Mouse (Mus musculus) intestine, embryonic 16.5 days (tissue): ENCODE results near the gene Banp. TPM values are rescaled to one million over a fixed set of nuclear protein-coding genes. Genes with fewer than 3 reads are reported as not detected.

Experiments
- ATAC-seq: fragments of 200-750 bp; cut with Nextera tagmentation; 2 replicates; pipeline ENCODE4 v1.8.0; 2017; ENCODE audit warnings: moderate TSS enrichment, moderate library complexity
- H3K27ac ChIP-seq: fragments of 300-500 bp; sonication (generic); 2 replicates; pipeline ENCODE4 v1.5.1; 2014; ENCODE audit warnings: mild to moderate bottlenecking, low read length
- H3K27me3 ChIP-seq: fragments of 300-500 bp; sonication (generic); replicated peaks from 2 replicates; pipeline ENCODE4 v1.6.1; 2014; ENCODE audit warnings: low read length, control low read depth, mixed read lengths; ENCODE audit not compliant: control insufficient read depth, insufficient read depth
- H3K36me3 ChIP-seq: fragments of 300-500 bp; sonication (generic); 2 replicates; pipeline ENCODE4 v1.6.1; 2014; ENCODE audit warnings: low read length, control low read depth; ENCODE audit not compliant: control insufficient read depth, insufficient read depth
- H3K4me1 ChIP-seq: fragments of 300-500 bp; sonication (generic); 2 replicates; pipeline ENCODE4 v1.6.1; 2014; ENCODE audit warnings: low read length, control low read depth, mixed read lengths; ENCODE audit not compliant: control insufficient read depth, insufficient read depth
- H3K4me2 ChIP-seq: fragments of 300-500 bp; sonication (generic); 2 replicates; pipeline ENCODE4 v1.6.1; 2014; ENCODE audit warnings: low read depth, low read length, control low read depth
- H3K4me3 ChIP-seq: fragments of 300-500 bp; sonication (generic); 2 replicates; pipeline ENCODE4 v1.5.1; 2014; ENCODE audit warnings: mild to moderate bottlenecking, low read length
- H3K9ac ChIP-seq: fragments of 300-500 bp; sonication (generic); 2 replicates; pipeline ENCODE4 v1.6.1; 2014; ENCODE audit warnings: low read depth, low read length
- H3K9me3 ChIP-seq: fragments of 300-500 bp; sonication (generic); 2 replicates; pipeline ENCODE4 v1.6.1; 2016; ENCODE audit warnings: low read length, control low read depth; ENCODE audit not compliant: control insufficient read depth
- WGBS: fragments of 180-500 bp; shearing (Covaris S2); extraction: QIAGEN DNeasy Blood & Tissue Kit; methylation state at CpG from one replicate; pipeline ENCODE4 v1.1.7; 2014; 5-methylcytosine and 5-hydroxymethylcytosine counted together
- polyA plus RNA-seq: library from polyadenylated mRNA; unstranded; fragments of >200 nt; fragmentation: Nextera tagmentation; extraction: Ambion mirVana; gene quantifications from 2 replicates; pipeline ENCODE4 v1.2.1, GENCODE M21; 2015

Gene Banp
- polyA plus RNA-seq, 1 experiment from 2014 or later: 36.6 TPM

DNA sequence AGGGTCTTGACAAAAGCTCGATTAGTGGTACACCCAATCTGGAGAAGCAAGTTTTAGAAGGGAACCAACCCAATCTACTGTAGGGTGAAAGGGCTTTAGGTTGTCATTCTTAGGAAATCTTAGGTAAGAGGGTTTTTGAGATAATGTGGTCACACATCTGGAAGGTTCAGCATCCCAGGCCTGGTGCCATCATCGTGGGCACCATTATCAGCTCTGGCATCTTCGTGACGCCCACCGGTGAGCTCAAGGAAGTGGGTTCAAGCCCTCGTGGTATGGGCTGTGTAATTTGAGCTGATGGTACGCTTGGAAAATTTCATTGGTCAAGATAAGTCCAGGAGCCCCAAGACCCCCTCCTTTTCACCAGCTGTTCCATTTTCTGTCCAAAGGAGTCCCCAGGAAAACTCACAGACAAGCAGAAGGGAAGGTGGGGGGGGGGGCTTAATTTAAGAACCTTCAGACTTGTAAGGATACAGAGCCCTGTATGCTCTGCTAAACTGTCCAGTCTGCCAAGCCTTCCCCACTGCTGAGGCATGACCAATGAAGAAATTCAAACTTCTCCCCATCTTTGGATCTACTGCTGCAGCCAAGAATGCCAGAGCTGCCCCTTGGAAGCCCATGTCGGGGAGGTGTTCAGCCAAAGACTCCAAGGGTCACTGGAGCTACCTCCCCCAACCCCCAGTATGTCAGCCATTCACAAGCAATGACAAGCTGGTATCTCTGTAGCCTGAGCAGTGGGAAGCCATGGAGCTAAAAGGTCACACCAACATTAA is 41.0 kb upstream of the Banp start:
- H3K9ac ChIP-seq: peak overlapping the region; percentile 74; the same call in 1 of the 2 replicates
- H3K9me3 ChIP-seq: no peaks in the 10 kb centered on the region
- no peak for ATAC-seq
- H3K4me2 ChIP-seq: peak overlapping the region; percentile 99
- WGBS: 61% methylated on average over 8 of the region's 8 CpGs
- no peaks in the 10 kb centered on the region for H3K27me3 ChIP-seq
- no peaks in the 10 kb centered on the region for H3K36me3 ChIP-seq
- H3K4me3 ChIP-seq: peak overlapping the region; percentile 82; the same call in 1 of the 2 replicates
- H3K4me1 ChIP-seq: peaks cover 25% of the 10 kb centered on the region
- H3K27ac ChIP-seq: no peak overlapping the region

- WGBS: 65% methylated on average over 8 of the region's 8 CpGs
- Histone ChIP-seq H3K4me2 (no peak overlapping the region), H3K27me3 (no peaks in the 10 kb centered on the region), H3K27ac (no peak overlapping the region), H3K9me3 (no peaks in the 10 kb centered on the region), H3K4me3 (no peak overlapping the region), H3K36me3 (no peaks in the 10 kb centered on the region), H3K9ac (no peak overlapping the region), H3K4me1 (peaks cover 22% of the 10 kb centered on the region)
- no peak for ATAC-seq
These were observed 40.4 kb upstream of the Banp start for GRCm38 (mm10) chr8:121909148-121909541.

- Histone ChIP-seq H3K9me3 (no peaks in the 10 kb centered on the region), H3K9ac (no peak overlapping the region), H3K4me1 (peaks cover 19% of the 10 kb centered on the region), H3K27ac (no peak overlapping the region), H3K36me3 (no peaks in the 10 kb centered on the region), H3K4me2 (no peak overlapping the region), H3K4me3 (no peak overlapping the region), H3K27me3 (no peaks in the 10 kb centered on the region)
- 1% methylated on average over 6 of the region's 6 CpGs for WGBS
- no peak for ATAC-seq
These were observed 39.9 kb upstream of the Banp start for GRCm38 (mm10) chr8:121909663-121910062.

- no peaks in the 10 kb centered on the region for H3K36me3 ChIP-seq
- 90% methylated on average over 6 of the region's 6 CpGs for WGBS
- ATAC-seq: no peak
These were observed 38.1 kb upstream of the Banp start for GRCm38 (mm10) chr8:121911400-121911799.

GRCm38 (mm10) chr8:121911987-121912386 is 37.6 kb upstream of the Banp start:
- Histone ChIP-seq H3K9ac (no peak overlapping the region), H3K4me1 (peaks cover 10% of the 10 kb centered on the region), H3K36me3 (no peaks in the 10 kb centered on the region), H3K27ac (no peak overlapping the region), H3K4me3 (no peak overlapping the region), H3K9me3 (no peaks in the 10 kb centered on the region), H3K4me2 (no peak overlapping the region), H3K27me3 (no peaks in the 10 kb centered on the region)
- WGBS: 69% methylated on average over 7 of the region's 7 CpGs
- ATAC-seq: no peak

More at GRCm38 (mm10) chr8:121911400-121911799, 38.1 kb upstream of the Banp start:
- no peaks in the 10 kb centered on the region for H3K27me3 ChIP-seq
- peaks cover 11% of the 10 kb centered on the region for H3K4me1 ChIP-seq
- H3K27ac ChIP-seq: no peak overlapping the region
- no peaks in the 10 kb centered on the region for H3K9me3 ChIP-seq
- no peak overlapping the region for H3K4me2 ChIP-seq
- no peak overlapping the region for H3K9ac ChIP-seq
- H3K4me3 ChIP-seq: no peak overlapping the region

DNA sequence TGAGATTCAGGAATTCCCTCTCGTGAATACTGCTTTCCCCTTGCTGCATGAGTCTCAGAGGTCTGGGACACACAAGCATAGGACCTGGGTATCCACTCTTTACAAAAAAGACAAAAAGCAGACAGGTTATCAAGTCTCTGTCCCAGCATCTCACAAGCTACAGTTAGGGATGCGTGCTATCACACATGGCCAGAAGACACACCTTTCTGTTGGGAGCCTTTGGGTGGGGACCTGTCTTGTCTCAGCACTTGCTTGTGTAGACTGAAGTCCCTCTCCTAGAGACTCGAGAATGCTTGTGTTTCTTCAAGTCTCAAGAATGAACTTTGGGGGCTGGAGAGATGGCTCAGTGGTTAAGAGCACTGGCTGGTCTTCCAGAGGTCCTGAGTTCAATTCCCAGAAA is 36.7 kb upstream of the Banp start:
- WGBS: 70% methylated on average over 3 of the region's 3 CpGs

DNA sequence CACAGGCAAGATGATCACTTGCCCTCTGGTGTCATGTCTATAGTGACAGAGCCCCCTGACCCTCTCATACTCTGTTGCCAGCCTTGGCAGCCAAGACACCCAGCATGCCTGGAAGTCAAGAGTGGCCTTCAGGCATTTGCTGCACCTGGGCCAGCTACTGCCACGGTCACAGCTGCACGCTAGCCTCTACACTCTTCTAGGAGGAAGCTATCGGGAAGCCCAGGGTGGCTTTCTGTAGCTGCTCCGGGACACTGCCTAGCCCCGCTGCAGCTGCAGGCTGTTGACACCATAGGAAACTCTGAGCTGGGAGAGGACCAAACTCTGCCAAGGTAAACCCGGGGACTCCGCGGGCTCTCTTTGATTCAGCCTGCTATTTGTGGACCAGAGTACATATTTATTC is 36.2 kb upstream of the Banp start:
- Histone ChIP-seq H3K4me1 (peaks cover 3% of the 10 kb centered on the region), H3K9ac (no peak overlapping the region), H3K4me2 (no peak overlapping the region), H3K27me3 (no peaks in the 10 kb centered on the region), H3K4me3 (no peak overlapping the region), H3K27ac (no peak overlapping the region), H3K36me3 (no peaks in the 10 kb centered on the region), H3K9me3 (no peaks in the 10 kb centered on the region)
- no peak for ATAC-seq
- 68% methylated on average over 8 of the region's 8 CpGs for WGBS

More for the DNA sequence above, 36.7 kb upstream of the Banp start:
- H3K9me3 ChIP-seq: no peaks in the 10 kb centered on the region
- H3K27me3 ChIP-seq: no peaks in the 10 kb centered on the region
- H3K4me1 ChIP-seq: peaks cover 8% of the 10 kb centered on the region
- no peak overlapping the region for H3K9ac ChIP-seq
- no peak overlapping the region for H3K27ac ChIP-seq
- H3K4me2 ChIP-seq: no peak overlapping the region
- ATAC-seq: no peak
- no peaks in the 10 kb centered on the region for H3K36me3 ChIP-seq
- H3K4me3 ChIP-seq: no peak overlapping the region

GRCm38 (mm10) chr8:121919158-121919557 is 30.4 kb upstream of the Banp start:
- no peak overlapping the region for H3K4me2 ChIP-seq
- no peak overlapping the region for H3K27ac ChIP-seq
- H3K4me3 ChIP-seq: no peak overlapping the region
- H3K9ac ChIP-seq: no peak overlapping the region
- no peaks in the 10 kb centered on the region for H3K9me3 ChIP-seq
- H3K36me3 ChIP-seq: no peaks in the 10 kb centered on the region
- H3K27me3 ChIP-seq: no peaks in the 10 kb centered on the region
- WGBS: 70% methylated on average over 4 of the region's 4 CpGs
- ATAC-seq: no peak
- peaks cover 2% of the 10 kb centered on the region; the same call in 1 of the 2 replicates for H3K4me1 ChIP-seq

GRCm38 (mm10) chr8:121919731-121920130 is 29.8 kb upstream of the Banp start:
- no peaks in the 10 kb centered on the region for H3K9me3 ChIP-seq
- peaks cover 2% of the 10 kb centered on the region; the same call in 1 of the 2 replicates for H3K4me1 ChIP-seq
- no peak overlapping the region for H3K4me3 ChIP-seq
- no peak for ATAC-seq
- H3K27me3 ChIP-seq: no peaks in the 10 kb centered on the region
- no peaks in the 10 kb centered on the region for H3K36me3 ChIP-seq
- H3K27ac ChIP-seq: no peak overlapping the region
- no peak overlapping the region for H3K4me2 ChIP-seq
- no peak overlapping the region for H3K9ac ChIP-seq
- 34% methylated on average over 3 of the region's 3 CpGs for WGBS
